Mouse (Mus musculus): ENCODE results near the gene Ctnna3.
A peak's percentile ranks its signal among the peaks of the same experiment; 100 is the strongest.

Gene Ctnna3

DNA sequence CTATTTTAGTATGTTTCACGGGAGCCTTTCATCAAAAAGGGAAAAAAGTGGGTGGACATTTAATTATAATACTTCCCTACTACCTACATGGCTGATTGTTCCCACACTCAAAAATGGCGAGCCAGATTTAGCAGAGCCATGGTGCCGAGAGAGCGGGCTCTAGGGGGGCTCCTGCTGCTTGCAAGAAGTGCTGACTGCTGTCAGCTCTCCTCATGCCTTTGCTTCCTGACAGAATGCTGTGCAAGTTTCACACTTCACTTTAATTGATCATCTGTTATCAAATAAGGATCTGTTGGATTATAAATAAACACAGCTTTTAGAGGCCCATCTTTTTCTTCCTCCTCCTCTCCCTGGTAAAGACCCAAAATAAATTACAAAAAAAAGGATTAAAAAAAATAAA, 838.3 kb downstream of the Ctnna3 start:
- no peak for DNase-seq

DNA sequence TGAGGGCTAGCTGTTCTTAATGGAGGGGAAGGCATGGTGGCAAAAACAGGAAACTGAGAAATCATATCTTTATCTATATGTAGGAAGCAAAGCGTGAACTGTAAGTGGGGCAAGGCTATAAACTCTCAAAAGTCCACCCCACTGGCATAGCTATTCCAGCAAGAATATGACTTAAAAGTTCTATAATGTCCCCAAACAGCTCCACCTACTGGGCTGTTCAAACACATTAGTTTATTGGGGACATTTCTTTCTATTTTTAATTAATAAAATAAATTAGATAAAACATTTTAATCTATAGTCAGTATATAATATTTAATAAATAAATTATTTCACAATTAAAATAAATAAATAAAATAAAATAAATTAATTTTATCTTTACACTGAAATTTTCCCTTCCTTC, 845.2 kb downstream of the Ctnna3 start:
- peak; percentile 18 for DNase-seq

DNA sequence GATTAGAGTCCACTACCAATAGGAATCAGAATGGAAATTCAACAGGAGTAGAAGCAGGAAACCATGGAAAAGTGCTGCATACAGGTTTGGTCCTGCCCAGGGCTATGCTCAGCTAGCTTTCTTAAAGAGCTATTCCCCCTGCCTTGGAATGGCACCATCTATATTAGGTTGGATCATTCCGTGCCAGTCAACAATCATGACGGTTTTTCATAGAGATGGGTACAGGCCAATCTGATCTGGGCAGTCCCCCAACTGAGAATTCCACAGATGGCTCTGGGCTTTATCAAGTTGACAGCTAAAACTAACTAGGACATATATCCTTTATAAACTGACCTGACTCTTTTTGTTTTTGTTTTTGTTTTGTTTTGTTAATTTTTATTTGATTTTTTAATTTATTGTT, 848.9 kb downstream of the Ctnna3 start:
- DNase-seq, result no peak

DNA sequence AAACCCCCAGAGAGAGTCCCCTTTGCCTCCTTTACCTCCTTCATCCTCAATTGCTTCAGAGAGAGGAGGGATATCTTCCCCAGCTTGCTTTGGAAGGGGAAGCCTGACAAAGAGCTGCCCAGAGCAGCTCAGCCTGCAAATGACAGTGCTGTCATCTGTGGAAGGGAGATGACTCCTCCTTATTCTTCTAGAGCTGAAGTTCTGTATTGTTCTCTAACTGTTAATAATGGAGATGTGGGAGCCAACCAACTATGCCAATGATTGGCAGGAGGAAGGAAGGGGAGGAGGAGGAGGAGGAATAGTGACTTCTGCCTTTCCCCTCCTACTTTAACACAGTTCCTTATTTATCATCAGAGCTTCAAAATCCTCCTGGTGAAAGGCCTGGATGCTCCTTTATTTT, 875.9 kb downstream of the Ctnna3 start:
- DNase-seq, result no peak

DNA sequence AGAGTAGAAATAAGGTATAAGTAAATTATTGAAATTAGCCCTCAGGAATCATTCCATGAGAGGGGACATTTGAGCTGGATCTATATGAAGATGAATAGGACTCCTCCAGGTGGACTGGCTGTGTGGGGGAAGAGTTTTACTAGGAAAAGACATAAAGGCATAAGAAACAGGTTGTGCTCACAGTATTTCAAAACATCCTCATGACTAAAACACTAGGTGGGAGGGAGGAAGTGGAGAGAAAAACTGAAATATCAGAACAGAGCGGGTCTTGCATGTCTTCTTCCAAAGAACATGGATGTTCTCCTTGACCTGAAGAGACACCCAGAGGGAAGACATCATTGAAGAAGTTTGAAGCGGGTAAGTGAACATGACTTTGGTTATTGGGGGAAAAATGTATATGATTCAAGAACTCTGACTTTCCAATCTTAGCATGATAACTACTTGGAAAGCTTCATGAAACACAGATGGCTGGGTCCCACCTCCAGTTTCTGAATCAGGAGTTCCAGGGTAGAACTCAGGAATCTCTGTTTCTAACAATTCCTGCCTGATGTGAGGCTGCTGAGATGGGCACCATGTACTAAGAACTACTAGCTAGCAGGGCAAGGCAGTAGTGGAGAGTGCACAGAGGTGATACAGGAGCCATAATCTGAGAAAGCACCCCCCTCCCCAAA, 881.9 kb downstream of the Ctnna3 start:
- DNase-seq, result no peak

DNA sequence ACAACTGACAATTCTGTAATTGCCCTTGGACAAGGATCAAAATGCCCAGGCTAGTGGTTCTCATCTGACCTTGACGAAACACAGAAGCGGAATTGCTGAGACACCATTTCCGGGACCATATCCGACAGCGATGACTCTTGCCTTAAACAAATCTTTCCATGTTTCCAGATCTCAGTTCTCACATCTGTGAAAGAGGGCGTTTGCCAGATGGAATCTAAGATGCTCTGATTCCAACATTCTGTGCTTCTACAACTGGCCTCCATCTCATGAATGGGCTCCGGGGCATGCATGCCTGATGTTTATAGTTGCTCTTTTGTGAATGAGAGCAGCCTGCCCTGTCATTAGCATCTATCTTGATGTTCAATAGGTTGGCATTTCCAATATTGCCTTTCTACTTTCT, 890.4 kb downstream of the Ctnna3 start:
- no peak for DNase-seq

DNA sequence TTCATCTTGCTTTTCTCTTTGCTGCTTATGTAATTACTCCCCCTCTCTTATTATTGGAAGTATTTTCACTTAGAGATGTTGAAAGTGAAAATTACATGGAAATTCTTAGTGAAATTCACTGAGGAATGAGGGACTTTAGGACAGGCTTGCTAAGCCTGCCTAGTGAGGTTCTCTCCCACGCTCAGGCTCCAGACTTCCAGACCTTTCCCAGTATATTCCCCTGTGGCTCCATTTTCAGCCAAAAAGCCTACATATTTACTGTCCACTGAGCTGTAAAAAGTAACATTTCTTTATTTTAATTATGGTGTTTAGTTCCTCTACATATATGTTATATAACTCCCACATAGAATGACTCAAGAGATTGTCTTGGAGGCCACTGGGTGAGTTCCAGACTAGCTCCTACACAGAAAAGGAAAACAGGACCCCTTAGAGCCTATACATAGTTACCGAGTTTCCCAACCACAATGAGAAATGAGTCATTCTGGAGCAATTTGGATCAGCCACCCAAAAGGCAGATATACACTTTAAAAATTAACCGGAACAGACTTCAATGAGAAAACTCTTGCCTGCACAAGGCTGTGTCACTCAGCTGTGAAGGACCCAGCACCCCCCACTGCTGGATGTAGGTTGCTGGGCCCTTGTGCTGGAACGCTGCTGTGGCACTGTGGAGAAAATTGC, 912.9 kb downstream of the Ctnna3 start:
- no peak for DNase-seq

DNA sequence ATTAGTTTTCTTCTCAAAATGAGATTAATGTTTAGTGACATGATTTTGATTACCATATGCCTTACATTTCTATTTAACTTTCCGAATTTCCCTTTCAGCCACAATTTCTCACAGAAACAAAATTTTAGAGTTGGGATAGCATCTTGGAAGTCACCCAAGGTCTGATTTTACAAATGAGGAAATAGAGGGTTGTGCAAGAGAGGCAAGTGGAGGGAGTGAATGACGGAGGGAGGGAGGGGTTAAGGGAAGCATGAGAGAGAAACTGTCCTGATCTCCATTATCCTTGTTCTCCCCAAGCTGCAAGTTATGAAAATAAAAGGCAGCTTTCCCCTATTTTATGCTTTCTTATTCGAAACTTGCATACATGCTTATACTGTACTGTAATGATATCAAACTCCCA, 943.4 kb downstream of the Ctnna3 start:
- no peak for DNase-seq

DNA sequence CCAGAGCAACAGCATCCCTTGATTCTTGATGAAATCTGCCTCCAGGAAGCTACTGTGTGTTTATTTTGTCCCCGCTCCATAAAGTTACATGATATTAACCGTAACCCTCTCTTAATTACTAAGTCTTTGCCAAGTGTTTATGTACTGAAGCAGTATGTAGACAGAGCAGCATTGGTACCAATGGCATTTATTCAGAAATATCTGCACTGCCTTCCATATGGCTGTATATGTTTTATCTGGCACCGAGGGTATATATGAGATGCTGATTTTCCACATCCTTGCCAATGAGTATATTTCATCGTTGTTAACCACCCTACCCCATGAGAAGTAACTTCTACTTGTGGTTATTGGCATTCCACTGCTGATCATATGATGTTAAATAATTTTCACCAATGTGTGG, 947.9 kb downstream of the Ctnna3 start:
- no peak for DNase-seq

DNA sequence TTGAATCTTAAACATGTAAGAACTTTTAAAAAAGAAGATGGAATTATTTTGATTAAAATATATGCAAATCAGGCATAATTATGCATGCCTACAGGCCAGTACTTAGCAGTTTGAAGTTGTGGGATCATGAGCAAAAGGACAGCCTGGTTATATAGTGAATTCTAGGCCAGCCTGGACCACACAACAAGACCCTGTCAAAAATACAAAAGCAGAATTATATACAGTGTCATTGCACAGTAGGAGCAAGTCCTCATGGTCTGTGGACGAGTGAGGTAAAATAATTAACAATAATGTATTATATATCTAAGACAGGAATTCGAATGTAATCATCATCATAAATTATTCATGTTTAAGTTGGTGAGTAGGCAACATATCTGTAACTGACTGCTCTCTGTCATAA, 966.7 kb downstream of the Ctnna3 start:
- DNase-seq, result no peak

DNA sequence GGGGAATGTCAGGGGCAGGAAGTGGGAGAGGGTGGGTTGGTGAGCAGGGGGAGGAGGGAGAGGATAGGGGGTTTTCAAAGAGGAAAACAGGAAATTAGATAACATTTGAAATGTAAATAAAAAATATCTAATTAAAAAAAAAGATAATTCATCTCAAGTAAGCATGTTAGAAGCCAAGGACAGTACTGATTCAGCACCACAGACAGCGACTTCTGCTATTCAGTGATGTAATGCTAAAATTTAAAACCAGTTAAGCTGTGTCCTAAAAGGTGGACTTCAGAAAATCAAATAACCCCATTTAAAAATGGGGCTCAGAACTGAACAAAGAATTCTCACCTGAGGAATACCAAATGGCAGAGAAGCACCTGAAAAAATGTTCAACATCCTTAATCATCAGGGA, 988.5 kb downstream of the Ctnna3 start:
- DNase-seq, result peak; percentile 56

DNA sequence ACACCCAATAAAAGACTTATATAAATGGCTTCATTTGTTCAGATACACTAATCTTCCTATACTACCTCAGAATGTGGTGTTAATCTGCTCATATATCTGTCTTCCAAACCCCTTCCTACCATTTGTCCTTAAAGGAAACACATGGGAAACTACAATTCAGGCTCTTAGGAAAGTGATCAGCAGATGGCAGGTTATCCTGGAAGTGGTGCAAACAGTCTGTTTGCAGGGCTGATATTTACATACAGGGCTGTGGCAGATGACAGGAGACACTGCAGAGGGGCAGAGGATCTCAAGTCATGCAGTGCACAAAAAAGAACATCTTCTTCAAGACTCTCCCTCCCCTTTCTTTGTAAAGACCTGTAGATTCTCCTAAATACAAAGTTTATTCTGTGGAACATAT, 1008.8 kb downstream of the Ctnna3 start:
- no peak for DNase-seq

DNA sequence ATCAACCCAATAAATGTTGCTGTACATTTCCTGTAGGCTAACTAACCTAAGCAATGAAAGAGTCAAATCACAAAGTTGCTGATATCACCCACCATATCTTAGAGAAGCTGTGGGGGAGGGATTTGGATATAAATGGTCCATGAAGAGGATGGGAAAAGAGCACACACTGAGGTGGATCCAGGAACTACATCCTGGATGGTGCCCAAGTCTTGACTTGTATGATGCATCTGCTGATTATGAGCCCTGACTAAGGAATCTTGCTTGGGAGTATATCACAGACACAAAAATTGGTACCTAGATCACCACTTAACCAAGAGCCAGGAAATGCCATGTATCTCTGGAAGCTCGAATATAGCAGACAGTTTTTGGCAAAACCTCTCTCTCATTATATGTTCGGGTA, 1018.7 kb downstream of the Ctnna3 start:
- DNase-seq, result no peak

DNA sequence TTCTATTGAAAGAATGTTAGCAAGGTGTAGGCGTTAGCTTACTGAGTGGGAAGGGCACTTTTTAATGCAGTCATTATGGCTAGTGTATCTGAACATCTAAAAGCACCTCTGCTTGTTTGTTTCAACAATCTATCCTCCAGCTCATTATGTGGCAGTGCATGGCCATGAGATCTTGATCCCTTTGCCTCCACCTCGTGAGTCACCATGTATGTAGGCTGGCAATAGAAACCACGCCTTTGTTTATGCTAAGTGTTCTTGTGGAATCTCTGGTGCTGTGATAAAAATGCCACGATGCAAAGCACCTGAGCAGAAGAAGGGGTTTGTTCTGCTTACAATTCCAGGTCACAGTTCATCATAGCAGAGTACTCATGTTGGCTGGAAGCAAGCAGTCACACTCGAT, 1053.4 kb downstream of the Ctnna3 start:
- DNase-seq, result no peak

DNA sequence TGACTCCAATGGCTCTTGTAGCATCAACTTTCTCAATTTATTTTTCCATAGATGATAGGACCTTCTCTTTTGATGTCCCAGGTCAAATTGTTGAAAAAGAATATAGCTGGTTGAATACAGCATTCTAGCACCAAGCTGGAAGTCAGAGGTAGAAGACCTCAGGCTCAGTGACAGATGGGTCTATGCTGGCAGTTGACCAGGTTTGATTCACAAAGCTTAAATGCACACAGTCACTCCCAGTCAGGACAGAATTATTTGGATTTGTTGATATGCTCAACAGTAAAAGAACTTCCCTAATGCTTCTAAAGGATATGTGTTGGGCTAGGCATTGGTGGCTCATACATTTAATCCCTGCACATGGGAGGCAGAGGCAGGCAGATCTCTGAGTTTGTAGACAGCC, 1059.6 kb downstream of the Ctnna3 start:
- no peak for DNase-seq

DNA sequence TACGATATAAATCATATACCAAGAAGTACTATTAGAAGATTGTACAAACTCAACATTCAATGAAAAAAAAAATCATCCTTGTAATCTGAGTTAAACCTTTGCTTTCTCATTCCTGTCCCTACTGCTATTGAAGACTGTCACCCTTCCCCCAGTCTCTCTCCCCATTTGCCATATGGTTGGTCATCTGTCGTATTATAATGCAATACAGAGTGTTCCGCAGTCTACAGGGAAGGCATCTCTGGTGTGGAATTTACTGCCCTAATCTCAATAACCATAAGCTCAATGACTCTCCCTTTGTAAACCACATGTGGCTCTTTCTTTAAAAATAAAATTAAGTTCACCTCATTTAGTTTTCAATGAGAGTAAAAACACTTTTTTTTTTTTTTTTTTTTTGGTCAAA, 1113.7 kb downstream of the Ctnna3 start:
- peak; percentile 4 for DNase-seq

DNA sequence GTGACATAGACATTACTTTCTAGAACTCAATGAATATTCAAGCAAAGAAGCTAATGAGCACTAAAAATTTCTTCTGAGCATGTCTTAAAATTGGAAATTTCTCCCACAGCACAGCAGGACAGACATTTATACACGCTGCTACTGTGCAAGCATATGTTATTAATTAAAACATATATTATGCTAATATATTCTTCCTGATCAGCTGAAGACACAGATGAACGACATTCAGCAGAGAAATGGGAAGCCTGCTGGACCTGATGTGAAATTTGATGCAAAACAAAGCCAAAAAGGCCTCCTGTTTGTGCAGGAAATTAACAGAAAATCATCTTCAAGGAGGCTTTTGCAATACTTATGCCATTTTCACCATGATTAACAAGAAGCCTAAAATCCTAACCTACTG, 1114.5 kb downstream of the Ctnna3 start:
- no peak for DNase-seq

DNA sequence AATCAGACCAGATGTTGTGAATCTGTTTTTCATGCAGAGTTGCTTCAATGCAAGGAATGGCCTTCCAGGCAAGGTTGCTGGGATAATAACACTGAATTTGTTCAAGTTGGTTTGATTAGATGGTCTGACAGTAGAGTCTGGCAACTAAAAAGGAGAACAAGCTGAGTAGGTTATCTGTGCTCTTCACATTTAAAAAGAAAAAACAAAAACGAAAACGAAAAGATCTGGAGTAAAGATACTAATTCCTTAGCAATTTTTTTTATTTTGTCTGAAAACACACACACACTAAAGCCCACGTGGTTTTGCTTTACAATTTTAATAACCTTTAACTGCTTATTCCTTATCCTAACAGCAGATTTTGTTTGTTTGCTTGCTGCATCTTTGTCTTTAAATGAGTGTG, 1141.4 kb downstream of the Ctnna3 start:
- no peak for DNase-seq

DNA sequence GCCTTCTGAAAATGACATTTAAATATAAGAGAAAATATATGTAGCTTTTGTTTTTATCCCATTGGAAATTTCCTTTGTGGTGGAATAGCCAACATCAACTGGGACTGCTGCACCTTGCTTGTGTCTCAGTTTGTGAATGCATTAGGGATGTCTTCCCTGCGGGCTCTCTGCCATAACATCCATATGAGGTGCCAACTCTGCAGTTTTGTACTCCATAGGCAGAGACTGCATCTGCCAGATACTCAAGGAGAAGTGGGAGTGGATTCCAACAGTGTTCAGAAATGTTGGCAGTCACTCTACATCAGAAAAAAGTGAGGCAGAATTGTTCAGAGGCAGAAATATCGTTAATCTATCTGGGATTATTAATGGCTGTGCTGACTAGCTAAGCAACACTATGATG, 1158.2 kb downstream of the Ctnna3 start:
- no peak for DNase-seq

DNA sequence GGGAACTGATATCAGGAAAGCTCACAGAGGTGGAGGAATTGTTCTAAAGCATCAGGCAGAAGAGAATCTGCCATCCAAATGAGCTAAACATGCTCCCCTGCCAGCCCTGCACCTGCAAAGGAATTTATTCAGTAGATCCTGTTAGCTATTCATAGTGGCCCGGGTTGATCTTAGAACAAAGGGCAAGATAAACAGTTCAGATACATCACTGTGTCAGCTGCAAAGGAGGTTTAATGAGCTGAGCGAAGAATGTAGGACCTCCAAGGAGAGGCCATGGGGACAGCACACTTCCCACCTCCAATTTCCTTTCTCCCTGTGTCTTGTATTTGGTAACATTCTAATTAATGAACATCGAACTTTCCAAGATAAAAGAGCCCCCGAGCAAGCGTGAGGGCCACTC, 1206.9 kb downstream of the Ctnna3 start:
- peak; percentile 3 for DNase-seq

DNA sequence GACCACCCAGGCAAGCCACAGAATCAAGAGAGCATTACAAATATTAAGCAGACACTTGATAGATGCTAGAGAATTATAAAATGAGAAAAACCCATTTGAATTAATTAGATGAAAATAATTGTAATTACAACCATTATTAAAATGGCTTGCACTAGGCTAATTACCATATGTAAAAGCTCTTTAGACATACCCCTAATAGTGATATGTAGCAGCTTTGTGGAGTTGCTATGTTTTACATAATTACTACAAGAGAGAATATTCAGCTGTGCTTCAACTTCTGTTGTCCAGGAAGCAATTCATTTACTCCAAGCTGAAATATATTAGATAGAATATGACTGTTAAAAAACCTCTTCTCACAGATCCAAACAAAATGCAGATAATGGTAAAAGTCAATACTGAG, 1209.2 kb downstream of the Ctnna3 start:
- no peak for DNase-seq

DNA sequence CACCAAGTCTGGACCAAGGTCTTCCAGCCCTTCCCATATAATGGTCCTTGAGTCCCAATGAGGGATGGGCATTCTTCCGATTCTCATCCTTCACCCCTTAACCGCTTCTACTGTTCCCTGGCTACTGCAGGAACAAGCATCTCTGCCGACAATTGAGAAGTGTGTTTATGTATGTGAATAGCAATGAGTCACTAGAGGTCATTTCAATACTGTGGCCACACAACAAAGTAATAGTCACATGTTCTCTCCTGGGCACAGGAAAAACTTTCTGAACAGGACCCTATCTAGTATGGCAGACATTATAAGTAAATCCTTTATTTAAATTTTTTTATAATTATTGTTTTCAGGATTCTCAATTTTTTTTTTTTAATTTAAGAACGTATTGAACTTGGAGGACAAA, 1211.2 kb downstream of the Ctnna3 start:
- DNase-seq, result no peak

DNA sequence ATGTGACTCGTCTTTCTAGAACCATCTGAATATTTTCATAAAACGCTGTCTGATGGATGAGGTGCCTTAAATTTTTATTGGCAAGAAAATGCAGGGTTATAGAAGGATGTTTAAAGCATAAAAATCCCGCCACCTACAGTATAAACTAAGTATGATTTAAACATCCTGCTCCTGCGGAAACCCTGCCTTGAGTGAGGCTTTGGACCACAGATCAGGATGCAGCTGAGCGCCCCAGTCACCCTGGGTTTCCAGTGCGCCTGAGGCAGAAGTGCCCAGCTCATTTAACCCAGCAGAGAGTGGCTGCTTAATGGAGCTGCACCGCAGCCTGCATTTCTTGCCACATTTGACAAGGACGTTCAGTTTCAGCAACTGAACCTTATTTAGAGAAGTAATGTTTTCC, 1211.7 kb downstream of the Ctnna3 start:
- peak; percentile 28 for DNase-seq

DNA sequence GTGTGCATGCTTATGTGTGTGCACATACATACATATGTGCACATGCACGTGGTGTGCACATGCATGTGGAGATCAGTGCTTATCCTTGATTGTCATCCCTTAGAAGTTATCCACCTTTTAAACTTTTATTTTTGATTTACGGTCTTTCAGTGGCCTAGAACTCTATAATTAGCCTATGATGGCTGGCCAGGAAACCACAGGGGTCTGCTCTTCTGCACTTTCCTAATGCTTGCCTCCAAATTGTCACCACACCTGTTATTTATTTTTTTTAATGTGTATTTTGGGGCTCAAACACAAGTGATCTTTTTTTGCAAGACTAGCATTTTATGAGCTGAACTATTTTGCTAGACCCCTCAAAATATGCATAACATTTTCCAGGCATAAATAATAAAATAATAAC, 1214.1 kb downstream of the Ctnna3 start:
- DNase-seq, result no peak

DNA sequence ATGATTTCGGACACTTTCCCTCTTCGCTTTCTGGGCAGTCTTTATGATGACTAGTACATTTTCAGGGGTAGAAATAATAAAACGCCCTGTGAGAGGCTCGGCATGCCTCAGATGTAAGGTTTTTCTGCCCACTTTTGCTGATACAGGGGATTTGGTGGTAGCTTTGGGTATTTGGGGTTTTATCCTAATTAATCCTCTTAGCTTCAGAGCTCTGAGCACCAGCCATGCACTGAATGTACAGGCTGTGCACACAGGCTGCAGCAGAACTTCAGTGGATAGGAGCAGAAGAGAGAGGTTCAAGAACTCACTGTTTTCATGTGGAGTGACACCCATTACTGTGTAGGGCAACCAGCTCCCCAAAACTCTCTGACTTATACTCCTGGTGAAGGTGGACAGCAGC, 1231.3 kb downstream of the Ctnna3 start:
- no peak for DNase-seq
